Mouse (Mus musculus) embryonic facial prominence, embryonic 12.5 days (tissue): ENCODE measurements around the gene Nckap5. TPM values are rescaled to one million over a fixed set of nuclear protein-coding genes. Genes with fewer than 3 reads are reported as not detected.

Experiments used
- ATAC-seq: fragments of 200-750 bp; cut with Nextera tagmentation; 2 replicates; pipeline ENCODE4 v1.8.0; 2017; ENCODE audit not compliant: insufficient number of reproducible peaks, insufficient read depth, low FRiP score, low TSS enrichment
- H3K27ac ChIP-seq: fragments of 300-500 bp; sonication (generic); 2 replicates; pipeline ENCODE4 v1.5.1; 2016; ENCODE audit warnings: mild to moderate bottlenecking
- H3K27me3 ChIP-seq: fragments of 300-500 bp; sonication (generic); 2 replicates; pipeline ENCODE4 v1.6.1; 2016; ENCODE audit warnings: mild to moderate bottlenecking, moderate library complexity
- H3K36me3 ChIP-seq: fragments of 300-500 bp; sonication (generic); 2 replicates; pipeline ENCODE4 v1.6.1; 2016; ENCODE audit warnings: mild to moderate bottlenecking
- H3K4me1 ChIP-seq: fragments of 300-500 bp; sonication (generic); 2 replicates; pipeline ENCODE4 v1.6.1; 2016
- H3K4me2 ChIP-seq: fragments of 300-500 bp; sonication (generic); replicated peaks from 2 replicates; pipeline ENCODE4 v1.6.1; 2016; ENCODE audit warnings: mild to moderate bottlenecking, moderate library complexity
- H3K4me3 ChIP-seq: fragments of 300-500 bp; sonication (generic); 2 replicates; pipeline ENCODE4 v1.5.1; 2016; ENCODE audit warnings: mild to moderate bottlenecking
- H3K9ac ChIP-seq: fragments of 300-500 bp; sonication (generic); 2 replicates; pipeline ENCODE4 v1.6.1; 2016; ENCODE audit warnings: mild to moderate bottlenecking, moderate library complexity
- H3K9me3 ChIP-seq: fragments of 300-500 bp; sonication (generic); 2 replicates; pipeline ENCODE4 v1.6.1; 2016; ENCODE audit warnings: mild to moderate bottlenecking, moderate library complexity
- WGBS: fragments of 180-500 bp; shearing (Covaris S2); methylation state at CpG from one replicate; pipeline ENCODE4 v1.1.7; 2016; 5-methylcytosine and 5-hydroxymethylcytosine counted together
- polyA plus RNA-seq: library from polyadenylated mRNA; unstranded; fragments of >200 nt; fragmentation: Nextera tagmentation; extraction: Ambion mirVana; gene quantifications from 2 replicates; pipeline ENCODE4 v1.2.1, GENCODE M21; 2016

Gene Nckap5
- polyA plus RNA-seq, 1 experiment from 2014 or later, result 8.2 TPM

DNA sequence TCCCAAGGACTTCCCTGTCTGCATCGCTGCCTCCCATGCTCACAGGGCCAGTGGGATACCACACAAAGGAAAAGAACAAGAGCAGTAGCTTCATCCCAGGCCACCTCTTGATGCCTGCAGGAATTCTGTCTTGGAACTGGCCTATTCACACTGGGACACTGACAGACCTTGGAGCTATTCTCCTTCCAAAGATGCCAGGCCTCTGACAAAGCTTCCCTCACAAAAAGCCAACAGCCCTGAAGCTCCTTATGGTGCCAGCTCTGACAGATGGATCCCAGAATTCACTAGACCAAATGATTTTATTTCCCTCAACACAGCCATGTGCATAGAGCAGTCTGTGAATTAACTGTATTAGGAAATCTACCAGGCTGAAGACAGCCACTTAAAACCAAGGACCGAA lies 143.9 kb downstream of the Nckap5 start:
- H3K9ac ChIP-seq, result no peak overlapping the region
- H3K36me3 ChIP-seq, result no peaks in the 10 kb centered on the region

DNA sequence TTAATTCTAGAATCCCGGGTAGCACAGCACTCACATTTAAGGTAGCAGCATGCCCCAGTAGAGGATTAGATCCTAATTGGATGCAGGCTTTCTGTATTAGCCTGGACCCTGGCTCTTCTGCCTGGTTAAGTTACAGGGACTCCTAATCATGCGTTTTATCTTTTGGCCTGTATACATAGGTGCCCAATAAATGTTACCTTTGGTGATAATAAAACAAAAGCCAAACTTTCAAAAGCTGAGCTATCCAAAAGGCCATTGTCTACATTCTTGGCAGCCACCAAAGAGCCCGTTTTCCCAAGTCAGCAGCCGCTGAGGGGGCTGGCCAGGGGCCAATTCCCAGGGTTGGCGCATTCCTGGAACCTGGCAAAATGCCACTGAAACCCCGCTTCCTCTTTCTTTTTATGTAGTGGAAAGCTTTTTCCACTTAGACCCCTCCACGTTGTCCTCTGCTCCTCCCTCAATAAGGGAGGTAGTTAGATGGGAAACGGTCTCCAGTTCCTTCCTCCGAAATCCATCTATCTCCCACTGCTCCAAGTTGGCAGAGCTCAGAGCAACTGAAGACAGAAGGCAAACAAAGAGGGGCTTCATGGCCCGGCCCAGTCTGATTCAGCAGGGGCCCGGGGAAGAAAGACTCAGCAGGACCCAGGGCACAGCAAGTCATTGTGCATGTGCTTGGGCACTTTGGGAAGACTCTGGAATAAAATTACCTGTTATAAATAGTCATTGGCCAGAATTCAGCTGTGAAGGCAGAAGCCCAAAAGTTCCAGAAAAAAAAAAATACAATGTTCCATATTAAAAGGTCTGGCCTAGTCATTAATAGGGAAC lies 146.8 kb downstream of the Nckap5 start:
- H3K4me3 ChIP-seq, result no peak overlapping the region
- 13% methylated on average over 11 of the region's 11 CpGs for WGBS
- ATAC-seq, result peak; percentile 67
- H3K27ac ChIP-seq, result peak overlapping the region; percentile 69
- peak overlapping the region; percentile 14; the same call in 1 of the 2 replicates for H3K4me2 ChIP-seq
- H3K27me3 ChIP-seq, result peaks cover 2% of the 10 kb centered on the region; the same call in 1 of the 2 replicates
- H3K9me3 ChIP-seq, result no peaks in the 10 kb centered on the region
- H3K4me1 ChIP-seq, result peaks cover 20% of the 10 kb centered on the region
- no peaks in the 10 kb centered on the region for H3K36me3 ChIP-seq
- no peak overlapping the region for H3K9ac ChIP-seq

More for the DNA sequence above, 143.9 kb downstream of the Nckap5 start:
- no peaks in the 10 kb centered on the region for H3K9me3 ChIP-seq
- no peaks in the 10 kb centered on the region for H3K27me3 ChIP-seq
- H3K4me2 ChIP-seq, result no peak overlapping the region
- H3K27ac ChIP-seq, result no peak overlapping the region
- no peak for ATAC-seq
- peaks cover 20% of the 10 kb centered on the region for H3K4me1 ChIP-seq
- no peak overlapping the region for H3K4me3 ChIP-seq
- 81% methylated on average over 2 of the region's 2 CpGs for WGBS

DNA sequence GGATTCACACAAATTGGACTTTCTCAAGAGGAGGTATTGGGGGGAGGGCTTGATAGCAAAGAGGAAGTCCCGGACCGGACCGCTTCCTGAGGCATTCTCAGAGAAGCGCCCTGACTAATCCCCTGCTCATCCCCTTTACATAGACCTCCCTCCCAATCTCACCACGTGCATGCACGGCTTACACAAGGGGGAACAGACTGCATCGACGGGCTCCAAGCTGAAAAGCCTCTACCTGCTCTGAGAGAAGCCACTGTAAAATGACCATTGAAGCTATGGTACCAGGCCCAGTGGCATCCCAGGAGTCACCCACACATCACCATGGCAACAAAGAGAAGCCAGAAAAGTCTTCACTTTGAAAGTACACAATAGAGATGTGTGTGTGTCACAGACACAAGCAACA lies 148.8 kb downstream of the Nckap5 start:
- Histone ChIP-seq H3K4me2 (no peak overlapping the region), H3K36me3 (no peaks in the 10 kb centered on the region), H3K4me3 (no peak overlapping the region), H3K9me3 (no peaks in the 10 kb centered on the region), H3K9ac (no peak overlapping the region), H3K27me3 (peaks cover 2% of the 10 kb centered on the region; the same call in 1 of the 2 replicates), H3K4me1 (peaks cover 21% of the 10 kb centered on the region), H3K27ac (no peak overlapping the region)
- WGBS, result 20% methylated on average over 8 of the region's 8 CpGs
- ATAC-seq, result no peak

DNA sequence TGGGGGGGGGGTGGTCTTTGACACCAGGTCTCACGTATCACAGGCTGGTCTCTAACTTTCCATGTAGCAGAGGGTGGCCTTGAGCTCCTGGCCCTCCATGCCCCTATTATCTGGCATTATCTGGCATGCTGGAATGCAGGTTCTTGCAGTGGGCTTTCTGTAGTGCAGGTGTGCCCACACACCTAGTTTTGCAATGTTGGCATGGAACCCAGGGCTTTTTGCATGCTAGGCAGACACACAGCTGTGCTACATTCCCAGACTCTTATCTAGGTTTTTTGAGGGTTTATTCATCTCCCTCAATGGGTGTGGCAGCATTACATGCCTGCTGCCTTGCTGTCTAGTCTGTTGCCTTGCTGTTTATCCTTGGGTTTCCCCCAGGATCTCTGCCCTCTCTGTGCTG lies 151.3 kb downstream of the Nckap5 start:
- 75% methylated on average over 1 of the region's 1 CpGs for WGBS
- ATAC-seq, result no peak
- no peak overlapping the region for H3K4me2 ChIP-seq
- H3K36me3 ChIP-seq, result no peaks in the 10 kb centered on the region
- H3K9me3 ChIP-seq, result no peaks in the 10 kb centered on the region
- peaks cover 24% of the 10 kb centered on the region for H3K4me1 ChIP-seq
- no peak overlapping the region for H3K27ac ChIP-seq
- no peak overlapping the region for H3K4me3 ChIP-seq
- H3K27me3 ChIP-seq, result peaks cover 2% of the 10 kb centered on the region; the same call in 1 of the 2 replicates
- no peak overlapping the region for H3K9ac ChIP-seq

DNA sequence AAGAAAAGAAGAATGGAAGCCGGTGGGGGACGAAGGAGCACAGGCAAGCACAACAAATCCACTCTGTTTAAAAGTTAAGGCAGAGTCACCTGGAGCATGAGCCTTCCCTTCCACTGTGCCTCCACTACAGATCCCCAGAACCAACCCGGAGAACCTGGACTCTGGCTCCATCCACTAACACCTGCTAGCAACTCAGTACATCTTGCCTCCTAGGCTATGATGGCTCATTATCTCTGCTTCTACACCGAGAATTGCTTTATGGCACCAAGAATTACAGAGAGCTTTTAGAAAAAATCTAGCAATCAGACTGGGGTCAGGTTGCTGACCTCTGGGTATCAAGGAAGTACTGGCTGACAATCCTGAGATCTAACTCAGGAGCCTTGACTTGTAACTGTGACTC lies 153.3 kb downstream of the Nckap5 start:
- H3K36me3 ChIP-seq, result no peaks in the 10 kb centered on the region
- H3K9me3 ChIP-seq, result no peaks in the 10 kb centered on the region
- peaks cover 2% of the 10 kb centered on the region; the same call in 1 of the 2 replicates for H3K27me3 ChIP-seq
- no peak for ATAC-seq
- no peak overlapping the region for H3K4me2 ChIP-seq
- WGBS, result 28% methylated on average over 4 of the region's 4 CpGs
- no peak overlapping the region for H3K9ac ChIP-seq
- H3K27ac ChIP-seq, result no peak overlapping the region
- no peak overlapping the region for H3K4me3 ChIP-seq
- peaks cover 11% of the 10 kb centered on the region for H3K4me1 ChIP-seq

DNA sequence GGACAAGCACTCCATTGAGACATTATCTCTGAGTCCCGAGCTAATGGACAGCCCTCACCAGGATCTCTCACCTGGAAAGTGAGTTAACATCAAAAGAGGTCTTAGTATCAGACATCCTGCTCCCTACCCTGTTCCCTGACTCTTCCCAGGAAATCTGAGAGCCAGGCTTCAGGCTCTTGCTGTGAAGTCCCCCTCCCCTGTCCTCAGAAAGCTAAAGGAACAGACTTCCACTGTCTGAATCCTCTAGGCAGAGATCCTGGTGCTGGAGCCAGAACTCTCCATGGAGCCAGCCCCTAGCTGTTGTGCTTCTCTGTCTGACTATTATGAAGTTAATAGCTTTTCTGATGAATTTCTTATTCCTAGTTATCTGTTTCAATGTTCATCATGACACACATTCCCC lies 153.8 kb downstream of the Nckap5 start:
- no peaks in the 10 kb centered on the region for H3K36me3 ChIP-seq
- peaks cover 2% of the 10 kb centered on the region; the same call in 1 of the 2 replicates for H3K27me3 ChIP-seq
- H3K4me3 ChIP-seq, result no peak overlapping the region
- peaks cover 8% of the 10 kb centered on the region for H3K4me1 ChIP-seq
- H3K4me2 ChIP-seq, result no peak overlapping the region
- WGBS, result 10% methylated on average over 1 of the region's 1 CpGs
- no peaks in the 10 kb centered on the region for H3K9me3 ChIP-seq
- no peak for ATAC-seq
- H3K9ac ChIP-seq, result no peak overlapping the region
- H3K27ac ChIP-seq, result no peak overlapping the region

DNA sequence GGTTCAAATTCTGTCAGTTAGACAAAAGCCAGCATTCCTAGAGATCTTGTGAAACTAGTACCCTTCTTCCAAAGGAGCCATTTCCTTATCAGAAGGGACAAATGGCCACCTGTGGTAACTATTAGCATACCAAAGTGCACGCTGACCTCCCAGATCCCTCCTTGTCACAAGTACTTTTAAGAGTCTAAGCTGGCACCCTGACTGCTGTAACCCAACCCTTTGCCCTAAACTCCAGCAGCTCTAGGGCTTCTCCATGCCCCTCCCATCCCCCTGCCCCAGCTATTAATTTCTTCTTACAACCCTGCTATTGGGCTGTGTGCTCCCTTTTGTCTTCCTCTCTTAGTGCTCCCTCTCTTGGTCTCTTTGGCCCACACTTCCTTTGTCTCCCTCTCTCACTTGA lies 155.5 kb downstream of the Nckap5 start:
- peaks cover 2% of the 10 kb centered on the region; the same call in 1 of the 2 replicates for H3K27me3 ChIP-seq
- no peak overlapping the region for H3K4me2 ChIP-seq
- H3K9ac ChIP-seq, result no peak overlapping the region
- peaks cover 7% of the 10 kb centered on the region for H3K4me1 ChIP-seq
- WGBS, result 21% methylated on average over 1 of the region's 1 CpGs
- no peak overlapping the region for H3K27ac ChIP-seq
- no peaks in the 10 kb centered on the region for H3K9me3 ChIP-seq
- ATAC-seq, result no peak
- no peaks in the 10 kb centered on the region for H3K36me3 ChIP-seq
- H3K4me3 ChIP-seq, result no peak overlapping the region

DNA sequence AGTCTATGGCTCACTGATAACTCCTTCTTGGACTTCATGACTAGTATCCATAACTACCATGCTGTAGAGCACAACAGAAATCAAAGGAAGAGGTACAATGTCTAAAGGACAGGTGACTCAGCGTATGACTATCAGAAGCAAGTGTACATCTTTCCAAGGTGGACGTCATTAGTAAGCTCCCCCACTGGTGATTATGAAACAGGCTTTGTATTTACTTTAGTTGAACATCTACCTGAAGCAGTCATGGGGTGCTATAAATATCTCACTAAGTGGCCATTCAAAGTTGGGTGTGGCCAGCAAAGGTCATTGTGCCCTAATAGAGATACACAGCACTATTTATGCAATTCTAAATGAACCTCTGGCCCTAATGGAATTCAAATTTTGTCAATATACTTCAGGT lies 157.4 kb downstream of the Nckap5 start:
- peaks cover 7% of the 10 kb centered on the region for H3K4me1 ChIP-seq

DNA sequence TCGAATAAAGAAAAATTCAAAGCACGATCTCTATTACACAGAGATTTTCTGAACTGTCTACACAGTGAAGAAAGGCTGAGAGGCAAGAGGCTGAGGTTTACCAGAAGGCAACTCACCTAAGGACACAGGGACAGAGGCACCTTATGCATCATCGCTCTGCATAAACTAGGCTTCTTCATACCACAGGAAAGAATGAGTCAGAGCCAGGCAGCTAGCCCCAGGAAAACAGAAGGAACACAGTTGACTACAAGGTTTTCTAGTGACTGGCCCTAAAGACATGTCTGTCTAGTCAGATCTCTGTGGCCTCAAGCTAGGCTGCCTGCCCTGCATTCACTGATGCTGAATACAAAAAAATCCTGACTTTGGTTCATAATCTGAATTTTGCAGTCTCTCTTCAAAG lies 160.1 kb downstream of the Nckap5 start:
- Histone ChIP-seq H3K4me1 (no peaks in the 10 kb centered on the region), H3K4me2 (no peak overlapping the region), H3K4me3 (no peak overlapping the region), H3K27ac (no peak overlapping the region), H3K9ac (no peak overlapping the region), H3K9me3 (no peaks in the 10 kb centered on the region), H3K36me3 (no peaks in the 10 kb centered on the region), H3K27me3 (no peaks in the 10 kb centered on the region)
- WGBS, result 92% methylated on average over 3 of the region's 3 CpGs
- ATAC-seq, result no peak

More for the DNA sequence above, 157.4 kb downstream of the Nckap5 start:
- Histone ChIP-seq H3K27ac (no peak overlapping the region), H3K4me3 (no peak overlapping the region), H3K4me2 (no peak overlapping the region), H3K36me3 (no peaks in the 10 kb centered on the region), H3K9ac (no peak overlapping the region), H3K27me3 (no peaks in the 10 kb centered on the region), H3K9me3 (no peaks in the 10 kb centered on the region)
- no peak for ATAC-seq
- 97% methylated on average over 2 of the region's 2 CpGs for WGBS

DNA sequence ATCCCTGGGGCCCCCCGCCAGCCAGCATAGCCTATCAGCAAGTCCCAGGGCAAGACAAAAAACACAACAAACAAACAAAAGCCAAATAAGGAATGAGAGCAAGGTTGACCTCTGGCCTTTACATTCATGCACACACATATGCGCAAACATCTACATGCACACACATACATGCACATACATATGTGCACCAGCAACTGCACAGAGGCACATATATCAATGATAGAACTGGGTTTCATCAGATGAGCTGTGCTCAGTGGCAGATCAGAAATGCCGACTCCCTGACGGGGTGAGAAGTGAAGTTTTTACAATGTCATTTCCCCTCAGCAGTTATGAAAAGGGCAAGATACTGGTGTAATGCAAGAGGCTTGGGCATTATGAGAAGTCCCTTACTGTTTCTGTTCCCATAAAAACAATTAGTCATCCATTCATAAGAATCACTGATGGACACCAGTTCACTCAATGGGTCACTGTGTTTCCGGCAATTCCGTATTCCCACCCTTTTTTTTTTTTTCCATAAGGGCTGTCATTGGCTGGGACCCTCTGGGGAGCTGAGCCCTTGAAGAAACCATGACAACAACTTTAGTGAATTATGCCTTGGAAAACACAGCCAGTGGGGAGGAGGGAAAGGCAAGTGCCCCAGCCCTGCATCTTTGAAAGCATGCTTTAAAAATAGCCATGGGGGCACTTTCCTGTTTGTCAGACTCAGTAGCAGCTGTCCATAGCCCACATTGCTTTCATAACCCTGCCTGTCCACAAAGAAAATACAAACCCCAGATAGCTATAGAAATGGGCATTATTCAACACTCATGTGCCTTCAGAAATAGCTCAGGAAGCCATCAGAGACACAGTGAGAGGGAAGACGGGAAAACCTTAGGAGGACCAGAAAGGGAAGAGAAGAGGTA lies 170.2 kb downstream of the Nckap5 start:
- no peak overlapping the region for H3K9ac ChIP-seq
- H3K9me3 ChIP-seq, result no peaks in the 10 kb centered on the region
- WGBS, result 72% methylated on average over 7 of the region's 7 CpGs
- H3K4me3 ChIP-seq, result no peak overlapping the region
- H3K27ac ChIP-seq, result no peak overlapping the region
- H3K36me3 ChIP-seq, result no peaks in the 10 kb centered on the region
- no peak overlapping the region for H3K4me2 ChIP-seq
- no peaks in the 10 kb centered on the region for H3K4me1 ChIP-seq
- H3K27me3 ChIP-seq, result no peaks in the 10 kb centered on the region
- no peak for ATAC-seq

DNA sequence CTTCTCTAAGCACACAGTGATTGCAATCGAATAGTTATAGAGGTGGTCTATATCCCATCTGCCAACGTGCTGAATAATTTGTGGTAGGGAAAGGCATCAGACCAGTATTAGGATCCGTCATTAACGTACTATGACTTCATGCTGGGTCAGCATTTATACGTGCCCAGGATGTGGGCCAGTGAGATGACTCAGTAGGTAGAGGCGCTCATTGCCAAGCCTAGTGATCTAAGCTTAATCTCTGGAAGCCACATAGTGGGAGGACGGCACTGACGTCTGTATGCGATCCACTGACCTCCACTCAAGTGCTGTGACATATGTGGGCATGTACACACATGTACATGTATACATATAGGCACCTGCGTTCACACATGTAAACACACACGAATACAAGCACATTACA lies 171.9 kb downstream of the Nckap5 start:
- no peak overlapping the region for H3K4me2 ChIP-seq
- H3K36me3 ChIP-seq, result no peaks in the 10 kb centered on the region
- H3K27ac ChIP-seq, result no peak overlapping the region
- no peak for ATAC-seq
- H3K4me3 ChIP-seq, result no peak overlapping the region
- H3K27me3 ChIP-seq, result no peaks in the 10 kb centered on the region
- no peaks in the 10 kb centered on the region for H3K4me1 ChIP-seq
- H3K9me3 ChIP-seq, result no peaks in the 10 kb centered on the region
- 92% methylated on average over 11 of the region's 11 CpGs for WGBS
- H3K9ac ChIP-seq, result no peak overlapping the region

DNA sequence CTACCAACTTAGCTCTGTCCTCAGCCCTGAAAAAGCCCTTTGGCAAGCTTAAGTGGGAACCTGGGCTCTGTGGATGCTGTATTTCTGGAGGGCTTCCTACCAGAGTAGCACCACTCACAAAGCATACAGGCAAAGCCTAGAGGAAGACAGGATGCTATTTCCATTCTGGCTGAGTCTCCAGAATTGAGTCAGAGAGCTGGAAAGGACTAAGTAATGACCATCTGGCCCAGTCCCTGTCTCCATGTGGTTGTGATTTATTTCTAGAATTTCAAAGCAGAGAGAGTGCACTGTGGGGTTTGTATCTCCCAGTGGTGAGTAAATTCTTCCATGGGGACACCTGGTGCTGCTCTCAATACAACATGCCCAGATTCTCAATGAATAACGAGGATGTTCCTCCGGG lies 174.4 kb downstream of the Nckap5 start:
- H3K4me1 ChIP-seq, result no peaks in the 10 kb centered on the region
- no peaks in the 10 kb centered on the region for H3K27me3 ChIP-seq
- 32% methylated on average over 2 of the region's 2 CpGs for WGBS
- ATAC-seq, result no peak
- H3K27ac ChIP-seq, result no peak overlapping the region
- H3K4me3 ChIP-seq, result no peak overlapping the region
- no peak overlapping the region for H3K9ac ChIP-seq
- H3K9me3 ChIP-seq, result no peaks in the 10 kb centered on the region
- no peak overlapping the region for H3K4me2 ChIP-seq
- H3K36me3 ChIP-seq, result no peaks in the 10 kb centered on the region
